Mouse (Mus musculus) CH12.LX (cell line): ENCODE results near the gene Otud3. TPM values are rescaled to one million over a fixed set of nuclear protein-coding genes. Genes with fewer than 3 reads are reported as not detected.

ENCODE experiments used
- DNase-seq: peaks from one replicate; pipeline ENCODE4 v3.0.0-alpha.2; 2013; ENCODE audit errors: extremely low read depth
- H3K27ac ChIP-seq: 2 replicates; pipeline ENCODE4 v1.5.1; 2012; ENCODE audit warnings: low read depth, mild to moderate bottlenecking, control low read depth, moderate library complexity; ENCODE audit not compliant: insufficient read depth
- H3K27me3 ChIP-seq: replicated peaks from 2 replicates; pipeline ENCODE3; 2012; ENCODE audit warnings: inconsistent platforms
- H3K36me3 ChIP-seq, 2 experiments: replicated peaks in 1 of 2; 2 replicates each; pipeline versions ENCODE3 to v1.6.1; 2012; ENCODE audit warnings: inconsistent platforms in 1 of 2, low read length in 1 of 2, mild to moderate bottlenecking in 1 of 2, mixed read lengths in 1 of 2, moderate library complexity in 1 of 2; ENCODE audit not compliant: control insufficient read depth in 1 of 2, insufficient read depth in 1 of 2
- H3K4me1 ChIP-seq, 2 experiments: 2 replicates each; pipeline ENCODE4 v1.6.1; 2012; ENCODE audit warnings: inconsistent platforms in 1 of 2, moderate library complexity in 1 of 2; ENCODE audit not compliant: insufficient read depth in 2 of 2, control insufficient read depth in 1 of 2
- H3K4me2 ChIP-seq: 2 replicates; pipeline ENCODE4 v1.6.1; 2012; ENCODE audit warnings: low read depth, mild to moderate bottlenecking, control low read depth; ENCODE audit not compliant: poor library complexity, insufficient read depth, severe bottlenecking
- H3K4me3 ChIP-seq, 3 experiments: fragments of 150-350 bp in 1 of 3; sonication (generic) in 1 of 3; replicated peaks in 1 of 3; 2 replicates each; pipeline versions ENCODE3 to v1.5.1; 2011 to 2012; ENCODE audit warnings: low read depth in 2 of 3, low read length in 2 of 3, mild to moderate bottlenecking in 2 of 3, moderate library complexity in 2 of 3, control low read depth in 1 of 3, improper control_type of control experiment in 1 of 3, inconsistent platforms in 1 of 3, mixed read lengths in 1 of 3; ENCODE audit not compliant: poor library complexity in 1 of 3
- H3K79me2 ChIP-seq: replicated peaks from 2 replicates; pipeline ENCODE4 v1.6.1; 2012; ENCODE audit warnings: mild to moderate bottlenecking, moderate library complexity; ENCODE audit not compliant: control insufficient read depth, poor library complexity, insufficient read depth, severe bottlenecking; ENCODE audit errors: extremely low read depth
- H3K9ac ChIP-seq: 2 replicates; pipeline ENCODE4 v1.6.1; 2012; ENCODE audit warnings: low read depth, mild to moderate bottlenecking, control low read depth, moderate library complexity; ENCODE audit not compliant: insufficient read depth
- H3K9me3 ChIP-seq: replicated peaks from 2 replicates; pipeline ENCODE3; 2012; ENCODE audit warnings: low read length, inconsistent platforms, mixed read lengths
- CHD2 ChIP-seq: IDR thresholded peaks from 2 replicates; pipeline ENCODE4 v1.6.1; 2011; ENCODE audit warnings: low read length, improper control_type of control experiment
- CTCF ChIP-seq, 2 experiments: IDR thresholded peaks in 1 of 2; conservative IDR thresholded peaks in 1 of 2; 2 replicates each; pipeline ENCODE4 v1.5.1; 2011 to 2012; ENCODE audit warnings: low read depth in 2 of 2, low read length in 2 of 2, improper control_type of control experiment in 1 of 2, inconsistent platforms in 1 of 2, mild to moderate bottlenecking in 1 of 2, moderate library complexity in 1 of 2
- E2F4 ChIP-seq: IDR thresholded peaks from 2 replicates; pipeline ENCODE4 v1.6.1; 2011; ENCODE audit warnings: low read depth, low read length, improper control_type of control experiment; ENCODE audit not compliant: insufficient replicate concordance
- ELF1 ChIP-seq: IDR thresholded peaks from 2 replicates; pipeline ENCODE4 v1.6.1; 2014; ENCODE audit warnings: low read depth, mild to moderate bottlenecking, inconsistent platforms, low read length, improper control_type of control experiment
- EP300 ChIP-seq: IDR thresholded peaks from 2 replicates; pipeline ENCODE4 v1.6.1; 2011; ENCODE audit warnings: low read length, improper control_type of control experiment
- ETS1 ChIP-seq: conservative IDR thresholded peaks from 2 replicates; pipeline ENCODE4 v1.6.1; 2012; ENCODE audit warnings: low read depth, mild to moderate bottlenecking, inconsistent platforms, low read length, improper control_type of control experiment, moderate library complexity
- HCFC1 ChIP-seq: IDR thresholded peaks from 2 replicates; pipeline ENCODE4 v1.6.1; 2012; ENCODE audit warnings: low read depth, mild to moderate bottlenecking, inconsistent platforms, low read length, improper control_type of control experiment
- JUN ChIP-seq: IDR thresholded peaks from 2 replicates; pipeline ENCODE4 v1.6.1; 2011; ENCODE audit warnings: low read depth, mild to moderate bottlenecking, low read length, improper control_type of control experiment, moderate library complexity; ENCODE audit not compliant: insufficient read depth
- KAT2A ChIP-seq: IDR thresholded peaks from 2 replicates; pipeline ENCODE4 v1.6.1; 2012; ENCODE audit warnings: low read length, improper control_type of control experiment, inconsistent platforms; ENCODE audit not compliant: insufficient replicate concordance
- MAFK ChIP-seq: IDR thresholded peaks from 2 replicates; pipeline ENCODE4 v1.6.1; 2011; ENCODE audit warnings: low read length, improper control_type of control experiment; ENCODE audit not compliant: insufficient replicate concordance
- MAX ChIP-seq: IDR thresholded peaks from 2 replicates; pipeline ENCODE4 v1.6.1; 2011; ENCODE audit warnings: low read length, improper control_type of control experiment
- NELFE ChIP-seq: IDR thresholded peaks from 2 replicates; pipeline ENCODE4 v1.6.1; 2011; ENCODE audit warnings: low read depth, low read length, improper control_type of control experiment
- NRF1 ChIP-seq: IDR thresholded peaks from 2 replicates; pipeline ENCODE4 v1.6.1; 2014; ENCODE audit warnings: low read depth, mild to moderate bottlenecking, inconsistent platforms, low read length, improper control_type of control experiment, moderate library complexity
- POLR2A ChIP-seq: IDR thresholded peaks from 2 replicates; pipeline ENCODE4 v1.6.1; 2011; ENCODE audit warnings: low read depth, mild to moderate bottlenecking, improper control_type of control experiment, low read length
- POLR2AphosphoS2 ChIP-seq: IDR thresholded peaks from 2 replicates; pipeline ENCODE4 v1.6.1; 2011; ENCODE audit warnings: low read depth, low read length, improper control_type of control experiment
- RAD21 ChIP-seq: IDR thresholded peaks from 2 replicates; pipeline ENCODE4 v1.6.1; 2011; ENCODE audit warnings: low read depth, mild to moderate bottlenecking, low read length, improper control_type of control experiment, moderate library complexity
- SIN3A ChIP-seq: IDR thresholded peaks from 2 replicates; pipeline ENCODE4 v1.6.1; 2012; ENCODE audit warnings: low read length, improper control_type of control experiment, inconsistent platforms
- SMC3 ChIP-seq: IDR thresholded peaks from 2 replicates; pipeline ENCODE4 v1.6.1; 2011; ENCODE audit warnings: low read depth, low read length, improper control_type of control experiment
- USF1 ChIP-seq: IDR thresholded peaks from 2 replicates; pipeline ENCODE4 v1.6.1; 2014; ENCODE audit warnings: low read depth, mild to moderate bottlenecking, inconsistent platforms, low read length, improper control_type of control experiment
- ZMIZ1 ChIP-seq: IDR thresholded peaks from 2 replicates; pipeline ENCODE4 v1.6.1; 2012; ENCODE audit warnings: low read depth, mild to moderate bottlenecking, inconsistent platforms, low read length, improper control_type of control experiment
- dilution Hi-C: fragments of 300-500 bp; cut with MboI; formaldehyde crosslinking; loops from 2 replicates; pipeline ENCODE4 v1.14.3; 2020; ENCODE audit warnings: low sequenced_read_pairs; ENCODE audit not compliant: extremely low pct_unique_long_range_greater_than_20kb, extremely low pct_ligation_motif_present
- in situ Hi-C: fragments of 300-500 bp; cut with MboI; formaldehyde crosslinking; loops from 3 replicates; pipeline ENCODE4 v1.14.3; 2019; ENCODE audit warnings: low sequenced_read_pairs, low pct_ligation_motif_present, low pct_unique_long_range_greater_than_20kb, mixed read lengths
- polyA plus RNA-seq: library from polyadenylated mRNA; unstranded; fragments of >175 nt; gene quantifications from 2 replicates; pipeline ENCODE4 v1.2.1, GENCODE M21; 2012; ENCODE audit warnings: low read depth; ENCODE audit not compliant: insufficient read length
- total RNA-seq, 2 experiments: library from RNA; depleted of rRNA; stranded (reverse); fragments of 300-350 nt in 1 of 2; fragments of >200 nt in 1 of 2; gene quantifications; 2 replicates each; pipeline ENCODE4 v1.2.3; 2012 to 2014

Otud3 gene
- total and polyA plus RNA-seq, 3 experiments: 3.2 to 5.5 (median 5.4) TPM

GRCm38 (mm10) chr4:138958612-138959011, 44.9 kb upstream of the Otud3 start:
- in situ Hi-C loops: no loop called here
- Histone ChIP-seq H3K27ac (no peak overlapping the region), H3K9ac (no peak overlapping the region), H3K27me3 (peaks cover 42% of the 10 kb centered on the region), H3K9me3 (no peaks in the 10 kb centered on the region), H3K79me2 (no peaks in the 10 kb centered on the region), H3K36me3 (no peaks in the 10 kb centered on the region), H3K4me2 (no peak overlapping the region), H3K4me1 (peaks cover 0 to 7% of the 10 kb centered on the region in 2 experiments; a peak in 2 of 4 replicates), H3K4me3 (no peak overlapping the region)
- no peak for DNase-seq
- dilution Hi-C loops: no loop called here
- TF ChIP-seq MAX: no peak
- TF ChIP-seq ELF1: no peak
- TF ChIP-seq NRF1: no peak
- no peak for TF ChIP-seq SIN3A
- no peak for TF ChIP-seq CHD2
- TF ChIP-seq E2F4: no peak
- no peak for TF ChIP-seq ZMIZ1
- no peak for TF ChIP-seq KAT2A
- no peak for TF ChIP-seq SMC3
- TF ChIP-seq EP300: no peak
- no peak for TF ChIP-seq CTCF (conservative IDR thresholded peaks at IDR 0.05 in 1 of 2, IDR thresholded peaks at IDR 0.05 in 1 of 2; ENCODE audit: low read depth in 2 of 2, low read length in 2 of 2)
- TF ChIP-seq ETS1: no peak
- TF ChIP-seq JUN: no peak
- no peak for TF ChIP-seq USF1
- TF ChIP-seq RAD21: no peak
- no peak for TF ChIP-seq HCFC1
- no peak for TF ChIP-seq NELFE
- TF ChIP-seq POLR2A: no peak
- TF ChIP-seq POLR2AphosphoS2: no peak

- dilution Hi-C loops: no loop called here
- H3K27me3 ChIP-seq: peaks cover 25% of the 10 kb centered on the region
- peaks cover 3 to 8% of the 10 kb centered on the region in 2 experiments; a peak in 2 of 4 replicates for H3K4me1 ChIP-seq
- H3K27ac ChIP-seq: no peak overlapping the region
- H3K9me3 ChIP-seq: peaks cover 3% of the 10 kb centered on the region
- TF ChIP-seq SMC3 (peak; percentile 16; the same call in 1 of the 2 replicates), CTCF (conservative IDR thresholded peaks at IDR 0.05 in 1 of 2, IDR thresholded peaks at IDR 0.05 in 1 of 2; ENCODE audit: low read depth in 2 of 2, low read length in 2 of 2) (peak in 1 of 2 experiments; percentile 59; a peak in 2 of 4 replicates), MAFK (no peak), ETS1 (no peak), USF1 (no peak)
- in situ Hi-C loops: no loop called here
- no peak for DNase-seq
- H3K4me3 ChIP-seq: no peak overlapping the region
- no peaks in the 10 kb centered on the region for H3K79me2 ChIP-seq
- H3K4me2 ChIP-seq: no peak overlapping the region
- H3K36me3 ChIP-seq: no peaks in the 10 kb centered on the region
- no peak overlapping the region for H3K9ac ChIP-seq
Observed at GRCm38 (mm10) chr4:138948257-138948656, 34.5 kb upstream of the Otud3 start.
